8 mouse cellular contexts compared by ENCODE assay signal in genomic region chr8:45763690-45764342, GRCm38 (mm10).
A peak's percentile ranks its signal among the peaks of the same experiment; 100 is the strongest.
DNase-seq lines count a peak whose midpoint lies in the region; ATAC-seq and TF ChIP-seq lines count a peak whose summit lies in the region.

No protein-coding gene starts in this region.

- 43% methylated on average over 11 of the region's 11 CpGs for WGBS in intestine, postnatal 0 days
- WGBS in kidney, embryonic 15.5 days = 51% methylated on average over 11 of the region's 11 CpGs
- 28% methylated on average over 11 of the region's 11 CpGs for WGBS in liver, embryonic 12.5 days (ENCODE audit: insufficient replicate concordance)

- no peak for ATAC-seq in intestine, postnatal 0 days
- no peak for ATAC-seq in kidney, embryonic 15.5 days (replicated peaks; ENCODE audit: low FRiP score)
- ATAC-seq in liver, embryonic 12.5 days = no peak

- no peaks in the 10 kb centered on the region for H3K27me3 ChIP-seq in intestine, postnatal 0 days (replicated peaks; ENCODE audit: control insufficient read depth, insufficient read depth, low read length)
- 0 out of 2 replicates have a peak, but pooled peaks cover 3% of the 10 kb centered on the region for H3K27me3 ChIP-seq in kidney, embryonic 15.5 days
- H3K27me3 ChIP-seq in liver, embryonic 12.5 days (replicated peaks) = no peaks in the 10 kb centered on the region

- H3K4me3 ChIP-seq in left cerebral cortex, adult 2 months = peak overlapping the region; percentile 4; the same call in 1 of the 2 replicates
- no peak overlapping the region for H3K4me3 ChIP-seq in intestine, postnatal 0 days (ENCODE audit: low read depth, low read length)
- no peak overlapping the region for H3K4me3 ChIP-seq in kidney, embryonic 15.5 days (replicated peaks)
- no peak overlapping the region for H3K4me3 ChIP-seq in liver, embryonic 12.5 days

- no peak overlapping the region for H3K9ac ChIP-seq in intestine, postnatal 0 days (ENCODE audit: low read depth, low read length)
- no peak overlapping the region for H3K9ac ChIP-seq in kidney, embryonic 15.5 days
- H3K9ac ChIP-seq in liver, embryonic 12.5 days = no peak overlapping the region

- intact Hi-C loops in left cerebral cortex, adult 2 months (cut with DNase I) = no loop called here

- H3K4me2 ChIP-seq in intestine, postnatal 0 days (replicated peaks; ENCODE audit: low read depth) = peak overlapping the region; percentile 37
- H3K4me2 ChIP-seq in kidney, embryonic 15.5 days = no peak overlapping the region
- no peak overlapping the region for H3K4me2 ChIP-seq in liver, embryonic 12.5 days

- H3K27ac ChIP-seq in left cerebral cortex, adult 2 months = peak overlapping the region; percentile 65
- H3K27ac ChIP-seq in intestine, postnatal 0 days (ENCODE audit: low read depth, low read length) = 0 out of 2 replicates have a peak overlapping the region, but pooled peaks have one; percentile 28
- H3K27ac ChIP-seq in kidney, embryonic 15.5 days = no peak overlapping the region
- H3K27ac ChIP-seq in liver, embryonic 12.5 days = no peak overlapping the region

- H3K36me3 ChIP-seq in intestine, postnatal 0 days (ENCODE audit: control insufficient read depth, insufficient read depth) = no peaks in the 10 kb centered on the region
- H3K36me3 ChIP-seq in kidney, embryonic 15.5 days = peaks cover 15% of the 10 kb centered on the region
- no peaks in the 10 kb centered on the region for H3K36me3 ChIP-seq in liver, embryonic 12.5 days

- H3K9me3 ChIP-seq in intestine, postnatal 0 days (ENCODE audit: control insufficient read depth) = no peaks in the 10 kb centered on the region
- H3K9me3 ChIP-seq in kidney, embryonic 15.5 days (replicated peaks) = no peaks in the 10 kb centered on the region
- no peaks in the 10 kb centered on the region for H3K9me3 ChIP-seq in liver, embryonic 12.5 days (replicated peaks)

- H3K4me1 ChIP-seq in intestine, postnatal 0 days (replicated peaks; ENCODE audit: control insufficient read depth, insufficient read depth, low read length) = no peaks in the 10 kb centered on the region
- H3K4me1 ChIP-seq in kidney, embryonic 15.5 days = peaks cover 12% of the 10 kb centered on the region; the same call in 1 of the 2 replicates
- H3K4me1 ChIP-seq in liver, embryonic 12.5 days = no peaks in the 10 kb centered on the region

- TF ChIP-seq CTCF in left cerebral cortex, adult 2 months (IDR thresholded peaks at IDR 0.05) = no peak
- TF ChIP-seq CTCF in intestine, postnatal 0 days (IDR thresholded peaks at IDR 0.05; ENCODE audit: low read depth) = no peak

- DNase-seq in left cerebral cortex, adult 2 months (ENCODE audit: extremely low spot score in 1 of 2, low spot score in 2 of 2) = no peak
- DNase-seq in left cerebral cortex, adult 11 months (ENCODE audit: low spot score) = no peak
- DNase-seq in adrenal gland, postnatal 10 days = peak; percentile 66
- DNase-seq in gastrocnemius, postnatal 10 days = peak; percentile 13
- DNase-seq in T-cell, adult 2 months (ENCODE audit: low spot score) = no peak

Comparison
In these comparisons a context has a peak if more than half of its experiments do, and no peak if none do; other contexts are left out.
1. DNase-seq: peak in adrenal gland, postnatal 10 days (single experiment) and gastrocnemius, postnatal 10 days (single experiment); none in left cerebral cortex, adult 2 months (0 of 2), left cerebral cortex, adult 11 months (single experiment) and T-cell, adult 2 months (single experiment).
2. H3K27ac ChIP-seq: peak in left cerebral cortex, adult 2 months (single experiment) and intestine, postnatal 0 days (single experiment); none in kidney, embryonic 15.5 days (single experiment) and liver, embryonic 12.5 days (single experiment).